Mouse (Mus musculus): ENCODE measurements around the gene Asic2.

Asic2 gene

GRCm38 (mm10) chr11:81722071-81722470 lies 246.2 kb downstream of the Asic2 start:
- no peak for DNase-seq (ENCODE audit: low spot score)

- DNase-seq (ENCODE audit: low spot score) = no peak
Measured at GRCm38 (mm10) chr11:81714801-81715200, 253.5 kb downstream of the Asic2 start.

- no peak for DNase-seq (ENCODE audit: low spot score)
Measured at GRCm38 (mm10) chr11:81706996-81707395, 261.3 kb downstream of the Asic2 start.

DNA sequence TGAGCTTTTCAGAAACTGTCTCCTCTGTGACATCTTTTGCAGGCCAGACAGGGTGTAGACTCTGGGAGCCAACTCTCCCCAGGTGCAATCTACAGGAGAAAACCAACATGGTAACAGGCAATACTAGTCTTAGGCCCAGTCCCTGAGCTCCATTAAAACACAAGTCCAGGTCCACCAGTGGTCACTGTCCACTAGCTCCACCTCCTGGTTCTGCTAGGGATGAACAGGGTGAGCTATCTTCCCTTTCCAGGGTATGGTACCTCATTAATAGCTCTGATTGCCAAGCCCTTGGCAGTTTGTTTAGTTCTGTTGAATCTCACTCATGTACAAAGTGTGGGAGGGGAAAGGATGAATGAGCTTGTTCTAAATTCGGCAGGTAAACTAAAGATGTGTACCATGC lies 270.2 kb downstream of the Asic2 start:
- DNase-seq (ENCODE audit: low spot score) = no peak

GRCm38 (mm10) chr11:81695501-81695900 lies 272.8 kb downstream of the Asic2 start:
- DNase-seq (ENCODE audit: low spot score) = no peak

DNA sequence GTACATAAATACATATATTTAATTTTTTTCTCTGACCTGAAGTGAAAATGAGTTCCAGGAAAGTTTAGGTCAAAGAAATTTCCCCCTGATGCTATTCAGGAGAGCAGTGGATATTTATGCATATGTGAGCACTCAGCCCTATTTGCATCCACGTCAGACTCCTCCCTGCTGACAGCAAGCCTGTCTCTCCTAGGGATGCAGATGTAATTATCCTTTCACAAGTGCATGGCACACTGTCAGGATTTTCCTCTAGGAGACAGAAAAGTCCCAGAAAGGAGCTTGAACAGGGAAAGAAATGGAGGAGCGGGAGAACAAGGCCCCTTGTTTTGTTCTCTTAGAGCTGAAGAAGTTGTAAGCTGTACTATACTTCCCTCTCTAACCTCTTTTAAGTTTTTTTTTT lies 287.7 kb downstream of the Asic2 start:
- DNase-seq (ENCODE audit: low spot score) = no peak

GRCm38 (mm10) chr11:81671724-81672123 lies 296.5 kb downstream of the Asic2 start:
- DNase-seq (ENCODE audit: low spot score) = no peak

- DNase-seq (ENCODE audit: low spot score) = no peak
Measured at GRCm38 (mm10) chr11:81670436-81670835, 297.8 kb downstream of the Asic2 start.

GRCm38 (mm10) chr11:81658850-81659249 lies 309.4 kb downstream of the Asic2 start:
- no peak for DNase-seq (ENCODE audit: low spot score)

GRCm38 (mm10) chr11:81657121-81657520 lies 311.1 kb downstream of the Asic2 start:
- DNase-seq (ENCODE audit: low spot score) = no peak

- no peak for DNase-seq (ENCODE audit: low spot score)
Measured at GRCm38 (mm10) chr11:81647828-81648227, 320.4 kb downstream of the Asic2 start.

- no peak for DNase-seq (ENCODE audit: low spot score)
Measured at GRCm38 (mm10) chr11:81645549-81645948, 322.7 kb downstream of the Asic2 start.

DNA sequence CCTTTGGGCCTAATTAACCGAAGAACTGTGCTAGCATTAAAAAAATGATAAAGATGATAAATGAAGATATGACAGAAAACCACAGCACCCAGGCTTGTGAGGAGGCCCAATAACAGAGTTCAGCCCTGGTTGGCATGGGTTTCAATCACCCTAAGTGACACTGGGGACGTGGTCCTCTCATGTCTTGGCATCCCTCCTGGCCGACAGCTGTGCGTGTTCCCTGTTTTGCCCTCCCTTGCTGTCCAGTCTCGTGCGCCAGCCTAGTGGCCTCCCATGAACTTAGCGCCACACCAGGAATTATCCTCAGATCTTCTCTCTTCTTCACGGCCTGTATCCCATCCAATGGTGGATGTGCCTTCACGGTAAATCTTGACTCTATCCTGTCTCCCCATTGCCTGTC lies 331.9 kb downstream of the Asic2 start:
- no peak for DNase-seq (ENCODE audit: low spot score)

GRCm38 (mm10) chr11:81634360-81635350 lies 333.6 kb downstream of the Asic2 start:
- DNase-seq (ENCODE audit: low spot score) = no peak

GRCm38 (mm10) chr11:81625199-81625598 lies 343.1 kb downstream of the Asic2 start:
- DNase-seq (ENCODE audit: low spot score) = no peak

- no peak for DNase-seq (ENCODE audit: low spot score)
Measured at GRCm38 (mm10) chr11:81620516-81620915, 347.7 kb downstream of the Asic2 start.

- no peak for DNase-seq (ENCODE audit: low spot score)
Measured at GRCm38 (mm10) chr11:81616437-81616836, 351.8 kb downstream of the Asic2 start.

DNA sequence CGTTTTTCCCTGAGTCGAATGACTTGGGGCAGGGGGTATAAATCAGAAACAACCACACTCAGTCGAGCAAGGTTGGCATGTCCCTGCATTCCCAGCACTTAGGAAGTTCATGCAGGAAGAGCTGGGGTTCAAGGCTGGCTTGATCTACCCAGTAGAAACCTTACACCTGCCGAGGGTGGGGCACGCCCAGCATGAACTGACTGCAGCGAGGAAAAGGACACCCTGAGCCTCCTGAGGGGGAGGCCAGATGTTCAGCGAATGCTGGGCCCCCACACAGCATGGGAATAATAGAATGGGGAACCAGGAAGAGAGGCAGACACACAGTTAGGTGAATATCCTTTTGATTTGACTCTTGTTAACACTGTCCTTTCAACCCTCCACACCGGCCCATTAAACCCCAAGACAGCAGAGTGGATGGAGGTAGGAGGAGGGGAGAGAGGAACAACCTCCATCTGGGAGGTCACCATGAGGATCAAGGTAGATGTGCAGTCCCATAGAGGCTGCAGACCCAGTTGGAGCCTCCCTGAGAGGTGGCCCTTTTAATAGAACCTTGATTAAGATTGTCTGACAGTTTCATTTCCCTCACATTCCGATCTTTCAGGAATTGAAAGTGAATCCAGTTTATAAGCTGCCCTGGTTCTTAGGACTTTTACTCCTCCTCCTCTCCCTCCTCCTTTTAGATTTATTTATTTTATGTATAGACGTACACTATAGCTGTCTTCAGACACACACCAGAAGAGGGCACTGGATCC lies 354.2 kb downstream of the Asic2 start:
- DNase-seq (ENCODE audit: low spot score) = no peak

DNA sequence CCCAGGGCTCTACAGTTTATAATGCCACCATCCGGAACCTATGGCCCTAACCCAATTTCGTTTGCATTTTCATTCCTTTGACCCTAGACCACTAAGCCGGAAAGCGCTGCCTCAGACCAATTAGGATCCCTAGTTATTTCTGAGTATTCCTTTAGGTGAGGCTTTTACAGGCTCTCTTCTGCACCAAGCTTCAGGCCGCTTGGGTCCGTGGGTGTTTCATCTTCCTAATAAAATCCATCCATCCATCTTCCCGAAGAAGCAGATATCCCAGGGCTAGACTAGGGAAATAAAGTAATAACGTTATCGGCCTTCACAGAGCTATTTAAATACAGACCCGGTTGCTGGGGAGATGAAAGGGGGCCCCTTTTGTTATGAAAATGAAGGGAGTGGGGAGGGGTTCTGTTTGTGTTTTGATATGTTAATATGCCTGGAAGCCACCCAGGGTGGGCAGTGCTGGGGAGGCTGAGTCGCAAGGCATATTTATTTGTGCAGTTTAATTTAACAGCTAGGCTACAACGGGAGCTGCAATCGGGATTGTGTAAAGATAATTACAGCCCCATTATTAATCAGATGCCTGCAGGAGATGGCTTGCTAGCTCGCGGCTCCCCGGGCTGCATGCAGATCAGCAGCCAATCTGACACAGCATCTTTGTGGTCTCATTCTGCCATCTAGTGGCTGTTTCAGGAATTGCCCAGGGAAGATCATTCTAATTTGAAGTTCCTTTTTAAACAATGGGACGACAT lies 355.3 kb downstream of the Asic2 start:
- DNase-seq (ENCODE audit: low spot score) = peak; percentile 57

GRCm38 (mm10) chr11:81611948-81612797 lies 356.1 kb downstream of the Asic2 start:
- DNase-seq (ENCODE audit: low spot score) = no peak

GRCm38 (mm10) chr11:81610506-81610905 lies 357.8 kb downstream of the Asic2 start:
- DNase-seq (ENCODE audit: low spot score) = no peak

All from ovary, postnatal 10 days (tissue).